Mouse (Mus musculus): ENCODE results near the gene Entpd5.

The Entpd5 gene

DNA sequence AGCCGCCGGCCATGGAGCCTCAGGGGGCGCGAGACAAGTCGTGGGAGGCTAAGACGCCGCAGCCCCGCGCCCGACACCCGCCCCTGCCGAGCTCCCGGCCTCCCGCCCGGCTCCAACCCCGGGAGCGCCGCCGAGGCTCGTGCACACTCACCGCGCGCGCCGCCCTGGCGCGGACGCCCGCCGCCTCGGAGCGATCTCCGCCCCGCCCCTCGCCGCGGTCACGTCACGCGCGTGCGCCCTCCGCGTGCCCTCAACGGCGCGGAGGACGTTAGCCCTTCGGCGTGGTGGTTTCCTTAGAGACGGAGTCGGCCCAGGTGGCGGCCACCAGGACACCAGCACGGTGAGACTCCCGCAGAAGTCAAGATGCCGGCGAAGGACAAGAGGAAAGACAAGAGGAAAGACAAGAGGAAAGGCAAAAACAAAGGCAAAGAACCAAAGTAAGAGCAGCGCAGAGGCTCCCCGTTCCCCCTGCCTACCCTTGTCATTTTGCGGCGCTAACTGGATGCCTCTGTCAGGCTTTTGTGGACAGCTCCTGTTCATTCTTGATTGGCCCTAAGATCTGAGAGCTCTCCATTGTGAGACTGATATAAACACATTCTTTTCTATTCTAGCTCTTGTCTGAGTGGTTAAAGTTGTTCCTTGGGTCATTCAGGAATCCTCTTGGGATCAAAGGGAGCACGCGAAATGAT is at the start of gene Entpd5, which contains the start of gene Bbof1:
TSS of gene Entpd5 (minus strand) at position 211 of the 689 bp plus-strand sequence.
TSS of gene Bbof1 (plus strand) at position 253 of the 689 bp plus-strand sequence.
- DNase-seq (ENCODE audit: extremely low spot score, low read depth, low spot score) = peak; percentile 46

DNA sequence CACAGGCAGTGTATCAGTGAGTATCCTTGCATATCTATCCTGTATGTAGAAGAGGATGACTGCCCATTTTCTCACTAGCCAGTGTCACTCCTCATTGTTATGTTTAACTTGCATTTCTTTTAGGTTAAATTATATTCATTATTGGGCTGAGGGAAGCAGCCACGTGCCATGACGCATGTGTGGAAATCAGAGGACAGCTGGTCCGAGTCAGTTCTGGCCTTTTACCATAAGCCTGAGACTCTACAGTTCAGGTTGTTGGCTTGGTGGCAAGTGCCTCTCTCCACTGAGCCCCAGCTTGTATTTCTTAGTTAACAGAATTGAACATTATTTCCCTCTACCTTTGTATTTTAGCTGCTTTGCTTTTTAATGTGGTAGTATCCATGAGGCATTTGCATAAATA is 48.1 kb upstream of the Entpd5 start:
- DNase-seq (ENCODE audit: extremely low spot score, low read depth, low spot score) = no peak

DNA sequence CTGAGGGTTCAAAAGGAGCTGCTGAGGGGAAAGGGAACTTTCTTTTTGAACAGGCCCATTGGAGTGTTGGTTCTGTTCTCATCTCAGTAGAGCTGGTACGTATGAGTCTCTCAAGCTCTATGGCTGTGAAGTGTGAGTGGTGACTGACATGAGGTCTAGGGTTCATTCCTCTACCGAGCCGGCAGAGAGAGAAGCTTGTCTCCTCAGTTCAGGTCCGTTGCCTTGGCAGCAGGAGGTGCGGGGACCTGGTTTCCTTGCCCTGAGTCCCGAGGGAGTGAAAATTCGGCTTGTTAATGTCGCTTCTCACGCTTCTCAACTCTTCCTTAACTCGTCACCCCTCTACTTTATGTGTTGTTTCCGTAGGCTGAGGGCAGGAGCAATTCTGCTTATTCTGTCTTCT is 43.0 kb upstream of the Entpd5 start:
- no peak for DNase-seq (ENCODE audit: extremely low spot score, low read depth, low spot score)

DNA sequence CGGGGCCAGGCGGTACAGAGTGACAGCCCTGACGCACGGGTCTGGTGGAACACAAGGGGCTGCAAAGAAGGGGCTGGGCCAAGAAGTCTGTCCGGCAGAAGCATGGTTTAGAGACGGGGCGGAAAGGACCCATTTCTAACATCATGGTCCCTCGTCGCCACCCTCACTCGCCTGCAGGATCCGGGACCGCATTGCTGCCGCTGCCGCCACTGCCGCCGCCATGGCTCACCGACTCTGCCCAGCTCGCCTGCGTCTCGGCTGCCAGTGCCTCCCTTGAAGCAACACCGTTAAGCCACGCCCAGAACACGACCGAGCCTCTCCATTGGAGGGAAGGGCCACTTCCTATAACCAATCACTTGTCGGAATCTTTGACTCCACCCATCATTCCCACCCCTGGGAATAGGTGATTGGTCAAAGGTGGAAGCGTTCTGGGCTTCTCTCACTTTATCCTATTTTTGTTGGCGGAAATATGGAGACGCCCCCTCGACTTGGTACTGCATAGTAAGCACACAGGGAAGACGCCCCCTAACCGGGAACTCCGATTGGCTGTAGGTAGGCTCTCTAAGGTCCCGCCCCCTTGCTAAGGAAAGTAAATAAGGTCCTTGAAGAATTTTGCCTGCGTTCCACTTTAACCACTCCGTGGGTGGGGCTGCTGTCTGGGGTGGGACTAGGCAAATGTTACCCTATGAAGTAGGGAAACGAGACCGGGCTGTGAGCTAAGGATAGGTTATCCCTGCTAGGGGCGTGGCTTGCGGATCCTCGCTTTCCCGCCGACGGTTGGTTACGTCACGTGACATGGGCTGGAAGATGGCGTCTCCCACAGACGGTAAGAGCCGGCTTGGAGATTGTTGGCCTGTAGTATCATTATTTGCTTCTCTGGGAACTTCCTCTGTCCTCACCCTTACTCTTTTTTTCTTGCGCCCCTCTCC is 42.2 kb upstream of the Entpd5 start, which contains the start of the genes Aldh6a1 and Lin52:
TSS of gene Aldh6a1 (minus strand) at position 287 of the 929 bp plus-strand sequence.
TSS of gene Lin52 (plus strand) at position 705 of the 929 bp plus-strand sequence.
- DNase-seq (ENCODE audit: extremely low spot score, low read depth, low spot score) = peak; percentile 100

DNA sequence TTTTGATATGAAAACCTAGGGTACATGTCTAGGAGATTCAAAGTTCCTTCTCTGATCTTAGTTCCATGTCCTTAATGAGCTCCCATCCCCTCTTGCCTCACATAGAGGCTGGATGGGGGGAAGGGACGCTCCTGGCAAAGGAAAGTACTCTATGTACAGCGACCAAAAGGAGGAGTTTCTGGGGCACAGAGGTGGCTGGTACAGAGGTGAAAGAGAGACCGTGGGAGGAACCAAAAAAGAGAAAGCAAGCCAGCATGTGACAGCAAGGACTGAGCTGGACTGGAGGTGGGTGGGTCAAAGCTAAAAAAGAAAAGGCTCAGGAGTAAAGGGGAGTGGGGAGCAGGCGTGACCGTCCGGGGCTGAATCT is 41.5 kb upstream of the Entpd5 start:
- no peak for DNase-seq (ENCODE audit: extremely low spot score, low read depth, low spot score)

DNA sequence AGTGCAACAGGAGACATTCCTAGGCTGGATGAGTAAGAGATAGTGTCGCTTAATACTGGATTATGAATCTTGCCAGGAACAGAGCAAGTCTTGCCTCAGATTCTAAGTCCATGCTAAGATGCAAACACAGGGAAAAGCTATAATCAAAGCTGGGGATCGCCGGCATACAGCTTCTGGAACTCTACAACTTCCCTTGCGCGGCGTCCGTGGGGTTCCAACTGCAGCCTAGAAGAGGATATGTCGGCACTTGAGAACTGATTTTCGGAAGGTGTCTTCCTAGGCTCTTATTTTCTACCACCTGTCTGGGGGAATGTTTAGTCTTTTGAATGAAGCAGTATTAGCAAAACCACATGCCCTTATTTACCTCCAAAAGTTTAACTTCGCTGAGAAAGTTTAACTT is 41.1 kb upstream of the Entpd5 start:
- no peak for DNase-seq (ENCODE audit: extremely low spot score, low read depth, low spot score)

DNA sequence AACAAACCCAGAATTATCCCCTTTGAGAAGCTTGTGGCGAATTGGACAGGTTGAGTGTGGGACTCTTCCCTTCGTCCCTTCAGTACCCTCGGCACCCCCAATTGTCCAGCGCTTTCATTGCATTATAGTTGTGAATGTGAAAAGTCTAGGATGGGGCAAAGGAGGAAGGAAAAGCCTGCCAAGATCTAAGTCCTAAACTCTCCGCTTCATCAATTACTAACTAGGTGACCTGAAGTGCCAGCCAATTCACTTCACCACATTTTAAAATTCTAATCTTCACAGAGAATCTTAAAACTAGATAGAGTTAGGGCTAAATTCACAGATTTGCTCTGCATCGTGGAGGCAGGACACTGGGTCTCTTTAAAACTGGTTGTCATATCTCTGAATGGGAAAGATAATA is 39.4 kb upstream of the Entpd5 start:
- no peak for DNase-seq (ENCODE audit: extremely low spot score, low read depth, low spot score)

DNA sequence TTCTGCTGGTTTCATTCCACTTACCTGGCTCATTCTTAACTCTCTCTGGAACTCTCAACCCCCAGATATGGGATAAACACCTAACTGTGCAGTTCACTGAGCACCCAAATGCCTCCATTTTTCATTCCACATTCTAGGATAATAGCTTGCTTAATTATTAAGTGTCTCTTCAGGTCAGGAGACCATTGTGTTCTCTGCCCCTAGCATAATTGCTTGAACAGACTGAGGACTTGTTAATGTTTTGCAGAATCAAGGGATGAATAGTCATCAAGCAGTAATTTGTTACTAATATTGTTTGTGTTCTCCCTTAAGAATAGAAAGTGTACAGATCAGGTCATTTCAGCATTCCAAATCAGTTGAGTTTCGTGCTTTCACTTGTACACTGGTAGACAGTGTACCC is 38.6 kb upstream of the Entpd5 start:
- DNase-seq (ENCODE audit: extremely low spot score, low read depth, low spot score) = no peak

DNA sequence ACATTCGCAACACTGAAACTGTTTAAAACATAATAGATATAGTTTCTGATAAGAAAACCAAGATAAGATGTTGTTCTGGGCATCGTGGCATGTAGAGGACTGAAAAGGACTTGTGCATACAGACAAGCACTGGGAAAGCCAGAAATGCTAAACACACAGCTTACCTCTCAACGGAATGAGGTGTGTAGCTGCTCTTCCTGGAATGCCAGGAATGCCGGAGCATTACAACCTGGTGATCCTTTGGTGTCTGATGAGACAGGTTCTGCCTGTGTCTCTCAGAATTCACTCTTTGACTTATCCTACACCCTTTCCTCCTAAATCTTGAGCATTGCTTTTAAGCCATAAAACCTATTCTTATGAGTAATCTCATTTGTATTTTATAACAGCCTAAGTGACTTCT is 33.7 kb upstream of the Entpd5 start:
- no peak for DNase-seq (ENCODE audit: extremely low spot score, low read depth, low spot score)

DNA sequence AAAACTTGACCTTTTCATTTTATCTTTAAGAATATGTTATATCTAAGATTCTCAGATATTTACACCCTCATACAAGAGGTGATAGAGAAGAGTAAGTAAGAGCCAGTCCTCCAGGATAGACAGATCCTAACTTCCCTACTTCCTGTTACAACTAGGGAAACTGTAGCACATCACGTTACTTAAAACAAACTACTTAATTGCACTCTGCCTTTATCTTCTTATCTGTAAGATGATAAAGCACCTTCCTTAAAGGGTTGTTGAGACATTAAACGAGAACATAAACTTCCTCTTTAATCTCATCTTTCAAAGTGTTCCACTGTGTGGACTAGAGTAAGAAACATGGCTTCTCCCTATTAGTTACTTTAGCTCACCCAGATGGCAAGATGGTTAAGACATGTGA is 29.9 kb upstream of the Entpd5 start:
- no peak for DNase-seq (ENCODE audit: extremely low spot score, low read depth, low spot score)

DNA sequence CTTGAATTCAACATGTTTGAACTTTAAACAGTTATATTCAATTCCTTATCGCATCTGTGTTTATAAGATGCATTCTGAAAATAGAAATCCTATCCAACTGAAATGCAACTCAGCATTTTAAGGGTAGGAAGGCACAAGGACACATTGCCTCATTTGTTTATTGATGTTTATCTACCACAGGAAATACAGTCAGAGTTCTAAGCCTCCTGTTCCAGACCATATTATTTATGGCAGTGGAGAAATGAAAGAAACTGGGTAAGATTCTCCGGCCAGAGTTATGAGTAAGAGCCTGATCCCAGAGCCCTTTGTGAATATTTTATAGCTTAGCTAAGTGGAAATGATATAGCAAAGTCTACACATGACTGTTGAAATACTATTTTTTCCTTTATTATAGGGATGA is 21.0 kb upstream of the Entpd5 start:
- DNase-seq (ENCODE audit: extremely low spot score, low read depth, low spot score) = no peak

DNA sequence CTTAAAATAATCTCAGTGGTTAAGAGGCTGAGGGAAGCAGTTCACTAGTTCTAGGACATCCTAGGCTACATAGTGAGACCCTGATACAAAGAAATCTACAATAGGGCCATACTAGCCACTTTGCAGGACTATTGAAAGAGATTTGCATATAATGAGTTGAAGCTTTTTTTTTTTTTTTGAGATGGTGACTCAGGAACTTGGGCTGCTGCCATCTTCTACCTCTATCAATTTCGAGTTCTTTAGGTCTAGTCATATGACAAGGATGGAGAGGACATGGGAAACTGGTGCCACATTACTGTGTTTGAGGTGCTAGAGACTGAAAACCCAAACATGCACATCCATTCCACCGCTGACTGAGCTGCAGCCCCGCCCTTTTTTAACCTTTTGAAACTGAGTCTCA is 15.2 kb upstream of the Entpd5 start:
- no peak for DNase-seq (ENCODE audit: extremely low spot score, low read depth, low spot score)

DNA sequence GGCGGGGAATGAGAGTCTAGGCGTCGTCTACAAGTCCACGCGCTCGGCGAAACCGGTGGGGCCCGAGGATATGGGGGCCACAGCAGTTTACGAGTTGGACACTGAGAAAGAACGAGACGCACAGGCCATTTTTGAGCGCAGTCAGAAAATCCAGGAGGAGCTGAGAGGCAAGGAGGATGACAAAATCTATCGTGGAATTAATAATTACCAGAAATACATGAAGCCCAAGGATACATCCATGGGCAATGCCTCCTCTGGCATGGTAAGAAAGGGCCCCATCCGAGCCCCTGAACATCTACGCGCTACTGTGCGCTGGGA is 8.7 kb upstream of the Entpd5 start:
- DNase-seq (ENCODE audit: extremely low spot score, low read depth, low spot score) = no peak

DNA sequence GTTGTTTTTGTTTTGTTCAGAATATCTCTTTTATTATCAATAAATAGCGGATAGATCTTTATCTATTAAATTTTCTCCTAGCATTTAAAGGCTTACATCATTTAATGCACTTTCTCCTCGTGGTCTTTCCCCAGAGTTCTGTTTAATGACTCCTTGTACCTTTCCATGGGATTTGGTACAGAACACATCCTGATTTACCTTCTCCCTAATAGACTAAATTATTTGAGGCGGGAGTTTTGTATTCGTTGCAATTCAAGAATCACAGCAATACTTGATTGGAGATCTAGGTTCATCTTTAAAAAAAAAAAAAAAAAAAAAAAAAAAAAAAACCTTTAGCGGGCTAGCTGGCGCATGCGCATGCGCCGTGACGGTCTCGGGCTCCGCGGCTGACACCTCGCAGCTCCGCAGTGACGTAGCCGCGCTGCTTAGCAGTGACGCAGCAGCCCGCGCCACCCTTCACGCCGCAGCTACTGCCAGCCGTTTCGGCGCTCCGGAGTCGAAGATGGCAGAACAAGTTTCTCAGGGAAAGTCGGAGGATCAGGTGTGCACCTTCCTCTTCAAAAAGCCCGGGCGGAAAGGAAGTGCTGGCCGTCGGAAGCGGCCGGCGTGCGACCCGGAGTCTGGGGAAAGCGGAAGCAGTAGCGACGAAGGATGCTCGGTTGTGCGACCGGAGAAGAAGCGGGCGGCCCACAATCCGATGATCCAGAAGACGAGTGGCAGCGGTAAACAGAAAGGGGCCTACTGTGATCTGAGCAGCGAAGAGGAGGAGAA is 8.2 kb upstream of the Entpd5 start, which contains the start of gene Rnf113a2:
TSS of gene Rnf113a2 (plus strand) at position 363 of the 771 bp plus-strand sequence.
- peak; percentile 64 for DNase-seq (ENCODE audit: extremely low spot score, low read depth, low spot score)

DNA sequence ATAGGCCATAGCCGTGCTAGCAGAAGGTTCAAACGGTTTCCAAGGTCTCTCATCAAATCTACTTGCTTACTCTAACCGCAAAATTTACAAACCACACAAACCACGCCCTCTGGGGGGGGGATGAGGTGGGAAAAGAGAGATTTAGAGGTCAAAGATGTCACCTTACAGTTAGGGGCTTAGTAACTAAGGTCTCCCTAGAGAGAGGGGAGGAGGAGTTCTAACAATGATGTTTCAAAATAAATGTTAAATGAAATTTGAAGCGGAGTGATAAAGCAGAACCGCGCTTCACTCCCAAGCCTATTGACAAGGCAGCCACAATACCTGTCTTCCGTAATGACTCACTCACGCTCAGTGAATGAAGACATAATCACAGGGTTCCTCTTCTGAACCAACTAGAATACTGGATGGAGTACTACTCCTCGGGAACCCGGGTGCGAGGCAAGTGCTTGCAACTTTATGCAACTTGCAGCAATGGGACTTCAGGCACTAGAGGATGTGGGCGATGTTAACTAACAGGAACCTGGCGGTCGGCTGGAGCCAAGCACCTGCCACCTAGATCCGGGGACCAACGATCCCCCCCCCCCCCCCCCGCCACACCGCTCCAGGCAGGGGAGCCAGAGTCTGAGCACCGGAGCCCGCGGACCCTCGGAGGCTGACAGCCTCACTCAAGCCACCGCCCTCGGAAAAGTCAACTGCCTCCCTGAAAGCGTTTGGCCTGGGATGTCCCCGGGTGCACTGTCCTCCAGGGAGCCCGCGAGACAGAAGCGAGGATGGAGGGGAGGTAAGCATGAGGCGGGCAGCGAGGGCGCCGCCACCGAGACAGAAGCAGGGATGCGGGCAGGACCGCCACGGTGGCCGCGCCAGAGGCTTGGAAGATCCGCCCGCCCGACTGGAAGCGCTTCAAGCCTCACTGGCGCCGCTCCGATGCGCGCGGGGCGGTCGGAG is 683 bp downstream of the Entpd5 start:
- no peak for DNase-seq (ENCODE audit: extremely low spot score, low read depth, low spot score)

DNA sequence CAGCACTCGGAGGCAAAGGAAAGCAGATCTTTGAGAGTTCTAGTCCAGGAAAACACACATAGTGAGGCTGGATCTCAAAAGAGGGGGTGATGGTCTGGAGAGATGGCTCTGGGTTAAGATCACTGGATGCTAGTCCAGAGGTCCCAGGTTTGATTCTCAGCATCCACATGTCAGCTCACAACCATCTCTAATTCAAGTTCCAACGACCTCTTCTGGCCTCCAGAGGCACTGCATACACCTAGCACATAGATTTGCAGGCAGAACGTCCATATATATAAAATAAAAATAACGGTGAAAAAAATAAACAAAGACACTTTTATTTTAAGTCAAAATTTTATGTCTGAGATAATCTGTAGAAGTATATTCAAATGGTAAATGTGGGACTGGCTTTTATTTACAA is 1.6 kb downstream of the Entpd5 start:
- DNase-seq (ENCODE audit: extremely low spot score, low read depth, low spot score) = no peak

DNA sequence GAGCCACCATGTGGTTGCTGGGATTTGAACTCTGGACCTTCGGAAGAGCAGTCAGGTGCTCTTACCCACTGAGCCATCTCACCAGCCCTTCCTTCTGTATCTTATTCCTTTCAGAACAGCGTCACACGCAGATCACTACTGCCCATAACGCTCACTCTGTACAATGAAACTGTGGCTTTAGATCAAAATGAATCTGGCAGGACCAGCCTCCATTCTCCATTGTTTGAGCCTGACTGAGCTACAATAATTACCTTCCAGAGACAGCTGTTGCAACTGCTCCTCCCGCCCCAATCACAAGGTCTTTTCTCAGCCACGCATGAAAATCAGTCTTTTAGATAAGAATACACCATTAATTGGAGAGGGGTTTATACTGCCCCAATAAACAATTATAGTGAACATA is 4.3 kb downstream of the Entpd5 start:
- no peak for DNase-seq (ENCODE audit: extremely low spot score, low read depth, low spot score)

DNA sequence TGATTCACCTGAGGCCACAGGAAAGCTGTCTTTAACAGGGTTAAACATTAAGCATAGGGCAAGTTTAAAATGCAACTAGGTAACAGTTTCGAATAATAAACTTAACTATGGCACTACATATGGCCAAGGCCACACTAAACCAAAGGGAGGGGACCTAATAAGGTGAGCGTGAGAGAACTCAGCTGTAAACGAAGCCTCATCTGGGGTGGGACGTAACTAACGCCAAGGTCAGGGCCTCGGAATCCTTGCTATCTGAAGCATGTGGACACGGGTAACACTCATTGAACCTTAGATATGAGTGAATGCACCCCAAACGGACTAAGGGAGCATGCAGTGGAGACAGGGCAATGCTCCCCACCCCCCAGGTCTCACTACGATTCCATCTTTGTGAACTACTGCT is 5.9 kb downstream of the Entpd5 start:
- no peak for DNase-seq (ENCODE audit: extremely low spot score, low read depth, low spot score)

DNA sequence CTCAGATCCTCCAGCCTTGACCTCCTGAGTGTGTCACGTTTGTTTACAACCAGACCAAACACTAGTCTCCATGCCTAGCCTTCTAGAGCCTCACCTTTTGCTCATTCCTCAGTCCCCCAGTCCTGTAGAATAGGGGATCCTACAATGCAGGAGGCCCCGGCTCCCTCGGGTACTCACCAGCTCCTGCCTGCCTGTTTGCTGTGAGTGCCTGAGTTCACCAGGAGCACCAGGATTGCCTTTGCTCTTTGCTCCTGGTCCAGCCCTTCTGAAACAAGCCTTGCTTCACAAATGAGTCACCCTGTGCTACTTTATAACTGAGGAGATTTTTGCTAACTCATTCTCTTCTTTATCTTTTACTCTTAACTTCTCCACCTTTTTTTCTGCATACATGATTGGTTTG is 8.2 kb downstream of the Entpd5 start:
- no peak for DNase-seq (ENCODE audit: extremely low spot score, low read depth, low spot score)

DNA sequence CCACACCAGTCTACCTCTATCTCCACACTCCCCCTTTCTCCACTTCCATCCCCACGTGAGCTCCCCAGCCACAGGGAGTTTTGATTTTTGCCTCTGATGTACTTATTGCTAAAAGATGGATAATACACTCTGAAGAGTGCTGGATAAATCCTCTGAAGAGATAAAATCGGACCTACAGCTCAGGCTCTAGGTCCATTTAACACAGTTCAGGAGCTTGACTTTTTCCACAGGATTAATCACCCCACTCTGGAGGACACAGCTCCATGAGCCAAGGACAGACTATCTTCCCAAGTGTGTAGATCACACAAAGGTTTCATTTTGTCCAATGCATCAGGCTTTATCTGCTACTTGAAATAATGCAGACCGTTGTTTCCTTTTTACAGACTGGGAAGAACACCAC is 8.8 kb downstream of the Entpd5 start:
- no peak for DNase-seq (ENCODE audit: extremely low spot score, low read depth, low spot score)

Data from hindlimb bud, embryonic 11.5 days (tissue).